Mouse (Mus musculus) lung, embryonic 16.5 days (tissue): ENCODE results near the gene Cldn19. TPM values are rescaled to one million over a fixed set of nuclear protein-coding genes. Genes with fewer than 3 reads are reported as not detected.

ENCODE experiments used
- ATAC-seq: fragments of 200-750 bp; cut with Nextera tagmentation; 2 replicates; pipeline ENCODE4 v1.8.0; 2017; ENCODE audit warnings: low read depth, mild to moderate bottlenecking, moderate library complexity
- H3K27ac ChIP-seq: fragments of 300-500 bp; sonication (generic); 2 replicates; pipeline ENCODE4 v1.5.1; 2014; ENCODE audit warnings: mild to moderate bottlenecking, control low read depth, low read length
- H3K27me3 ChIP-seq: fragments of 300-500 bp; sonication (generic); 2 replicates; pipeline ENCODE4 v1.6.1; 2014; ENCODE audit warnings: low read depth, low read length, mixed read lengths; ENCODE audit not compliant: control insufficient read depth, insufficient read depth
- H3K36me3 ChIP-seq: fragments of 300-500 bp; sonication (generic); 2 replicates; pipeline ENCODE4 v1.6.1; 2014; ENCODE audit warnings: low read length; ENCODE audit not compliant: control insufficient read depth, insufficient read depth
- H3K4me1 ChIP-seq: fragments of 300-500 bp; sonication (generic); replicated peaks from 2 replicates; pipeline ENCODE4 v1.6.1; 2014; ENCODE audit warnings: low read length, mixed read lengths; ENCODE audit not compliant: control insufficient read depth, insufficient read depth
- H3K4me2 ChIP-seq: fragments of 300-500 bp; sonication (generic); 2 replicates; pipeline ENCODE4 v1.6.1; 2014; ENCODE audit warnings: low read depth, low read length, control low read depth
- H3K4me3 ChIP-seq: fragments of 300-500 bp; sonication (generic); 2 replicates; pipeline ENCODE4 v1.5.1; 2014; ENCODE audit warnings: mild to moderate bottlenecking, low read length, control low read depth
- H3K9ac ChIP-seq: fragments of 300-500 bp; sonication (generic); 2 replicates; pipeline ENCODE4 v1.6.1; 2014; ENCODE audit warnings: low read length, control low read depth
- H3K9me3 ChIP-seq: fragments of 300-500 bp; sonication (generic); 2 replicates; pipeline ENCODE4 v1.6.1; 2016; ENCODE audit warnings: low read length; ENCODE audit not compliant: control insufficient read depth
- WGBS: fragments of 180-500 bp; shearing (Covaris S2); extraction: QIAGEN DNeasy Blood & Tissue Kit; methylation state at CpG from one replicate; pipeline ENCODE4 v1.1.7; 2014; 5-methylcytosine and 5-hydroxymethylcytosine counted together
- polyA plus RNA-seq: library from polyadenylated mRNA; unstranded; fragments of >200 nt; fragmentation: Nextera tagmentation; extraction: Ambion mirVana; gene quantifications from 2 replicates; pipeline ENCODE4 v1.2.1, GENCODE M21; 2015

The Cldn19 gene
- polyA plus RNA-seq, 1 experiment from 2014 or later: 0.18 TPM

DNA sequence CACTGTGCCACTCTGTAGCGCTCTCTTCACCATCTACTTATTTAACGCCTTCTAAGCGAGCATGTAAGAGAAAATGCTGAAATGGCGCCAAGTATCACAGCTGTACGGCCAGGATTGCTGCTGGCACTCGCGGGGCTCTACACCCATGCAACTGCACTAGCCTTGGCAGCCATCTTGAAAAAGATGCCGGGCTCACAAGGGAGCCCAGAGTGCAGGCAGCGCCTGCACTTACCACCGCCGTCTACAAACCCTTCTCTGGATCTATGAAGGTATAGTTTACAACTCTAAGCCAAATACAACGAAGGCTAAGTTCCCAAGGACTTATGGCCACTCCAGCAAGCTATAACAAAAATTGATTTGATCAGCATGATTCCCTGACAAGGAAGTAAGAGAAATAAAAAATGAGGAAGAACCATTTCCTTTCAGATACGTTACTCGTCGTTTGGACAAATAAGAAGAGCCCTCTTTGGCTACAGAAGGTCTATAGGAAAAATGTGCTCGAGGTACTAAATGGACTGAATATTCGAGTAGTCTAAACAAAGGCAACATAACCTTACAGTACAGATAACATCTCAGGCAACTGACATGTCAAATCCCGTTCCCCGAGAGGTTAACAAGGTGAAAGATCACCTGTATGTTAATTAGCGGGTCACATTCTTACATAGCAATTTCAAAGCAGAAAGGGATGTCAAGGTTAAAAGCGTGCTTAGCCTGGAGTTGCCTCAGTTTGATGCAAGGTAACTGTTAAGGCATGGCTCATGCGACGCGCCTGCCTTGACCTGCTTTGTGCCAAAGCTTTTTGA lies 37.8 kb downstream of the Cldn19 start:
- WGBS: under 1% methylated on average over 24 of the region's 24 CpGs
- Histone ChIP-seq H3K4me1 (peaks cover 10% of the 10 kb centered on the region), H3K4me2 (peak overlapping the region; percentile 92), H3K4me3 (peak overlapping the region; percentile 77), H3K36me3 (peaks cover 7% of the 10 kb centered on the region), H3K9me3 (no peaks in the 10 kb centered on the region), H3K27ac (peak overlapping the region; percentile 79), H3K9ac (peak overlapping the region; percentile 90), H3K27me3 (no peaks in the 10 kb centered on the region)
- no peak for ATAC-seq

DNA sequence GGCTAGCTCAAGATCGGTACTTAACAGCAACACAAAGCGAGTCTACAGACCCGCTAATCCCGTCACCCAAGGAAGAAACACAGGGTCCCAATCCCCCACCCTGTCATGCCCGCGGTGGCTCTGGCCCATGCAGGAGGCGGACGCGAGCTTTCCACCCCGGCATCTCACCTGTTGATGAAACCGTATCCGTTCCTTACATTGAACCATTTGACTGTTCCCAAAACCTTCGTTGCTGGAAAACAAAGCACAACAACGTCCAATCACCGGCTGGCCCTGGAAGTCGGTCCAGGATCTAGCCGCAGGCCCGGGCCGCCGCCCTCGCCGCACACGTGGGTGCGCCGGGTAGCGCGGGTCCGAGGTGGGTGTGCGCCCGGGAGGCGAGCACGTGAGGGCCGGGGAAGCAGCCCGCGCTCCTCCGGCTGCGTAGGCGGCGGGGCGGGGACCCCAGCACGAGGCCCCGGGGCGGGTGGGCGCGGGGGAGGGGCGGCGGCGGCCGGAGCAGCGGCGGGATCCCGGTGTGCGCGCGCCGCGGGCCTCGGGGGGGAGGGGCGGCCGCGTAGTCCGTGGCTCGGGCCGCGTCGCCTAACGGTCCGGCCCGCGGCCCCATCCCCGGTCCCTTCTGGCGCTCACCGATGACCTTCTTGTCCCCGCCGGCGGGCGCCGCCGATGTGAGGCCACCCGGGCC lies 38.5 kb downstream of the Cldn19 start:
- Histone ChIP-seq H3K4me2 (peak overlapping the region; percentile 92), H3K27ac (peak overlapping the region; percentile 79), H3K36me3 (peaks cover 7% of the 10 kb centered on the region), H3K4me1 (peaks cover 10% of the 10 kb centered on the region), H3K27me3 (no peaks in the 10 kb centered on the region), H3K9ac (peak overlapping the region; percentile 90), H3K4me3 (peak overlapping the region; percentile 77), H3K9me3 (no peaks in the 10 kb centered on the region)
- ATAC-seq: peak; percentile 25
- 0% methylated on average over 48 of the region's 80 CpGs for WGBS

DNA sequence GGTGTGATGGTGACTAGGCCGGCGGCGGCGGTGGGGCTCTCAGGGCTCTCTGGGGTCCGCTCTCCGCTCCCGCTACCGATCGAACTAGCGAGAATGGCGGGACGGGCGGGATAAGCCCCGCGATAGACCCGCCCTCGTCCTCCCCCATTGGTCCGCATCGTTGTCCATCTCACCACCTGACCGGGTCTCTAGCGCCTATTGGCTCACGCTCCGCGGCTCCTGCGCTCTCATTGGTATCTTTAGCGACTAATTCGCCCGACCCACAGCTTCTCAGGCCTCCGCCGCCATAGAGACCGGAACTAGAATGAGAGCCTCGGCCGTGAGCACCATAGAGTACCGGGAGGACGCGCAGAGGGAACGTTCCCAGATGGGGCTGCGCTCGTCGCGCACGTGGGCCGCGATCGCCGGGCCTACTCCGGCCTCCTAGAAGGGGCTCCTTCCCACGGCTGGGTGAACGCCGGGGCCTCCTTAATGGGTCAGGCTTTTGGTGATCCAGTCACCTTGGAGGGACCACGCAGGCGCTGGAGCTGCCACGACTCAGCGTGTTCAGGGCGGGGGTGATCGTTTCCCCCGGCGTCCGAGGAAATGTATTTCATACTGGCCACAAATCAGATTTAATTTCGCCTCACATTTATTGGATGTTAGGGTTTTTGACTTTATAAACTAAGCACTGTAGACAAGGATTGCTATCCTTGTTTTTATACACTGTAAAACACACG lies 39.4 kb downstream of the Cldn19 start, which contains the start of gene Ybx1:
Ybx1 (minus strand) TSS at position 190 of the 719 bp plus-strand sequence.
- peaks cover 5% of the 10 kb centered on the region for H3K36me3 ChIP-seq
- no peaks in the 10 kb centered on the region for H3K9me3 ChIP-seq
- ATAC-seq: peak; percentile 99
- peaks cover 10% of the 10 kb centered on the region for H3K4me1 ChIP-seq
- H3K9ac ChIP-seq: peak within 1 kb of the TSS; percentile 90
- no peaks in the 10 kb centered on the region for H3K27me3 ChIP-seq
- under 1% methylated on average over 55 of the region's 61 CpGs for WGBS
- peak within 1 kb of the TSS; percentile 92 for H3K4me2 ChIP-seq
- peak within 1 kb of the TSS; percentile 77 for H3K4me3 ChIP-seq
- H3K27ac ChIP-seq: peak within 1 kb of the TSS; percentile 87

DNA sequence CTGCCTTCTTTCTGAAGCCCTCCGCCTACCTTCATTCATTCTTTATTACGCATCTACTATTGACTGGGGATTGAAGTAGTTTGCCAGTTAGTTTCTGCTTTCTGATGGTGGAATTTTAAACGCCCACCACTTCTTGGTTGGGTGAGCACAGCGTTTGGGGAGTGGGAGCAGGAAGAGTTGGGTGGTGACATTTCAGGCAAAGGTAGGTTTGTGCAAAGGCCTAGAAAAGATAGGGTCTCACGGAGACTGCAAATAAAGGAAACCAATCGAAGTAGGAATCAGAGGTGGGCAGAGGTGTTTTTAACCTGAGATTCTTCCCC lies 39.9 kb downstream of the Cldn19 start:
- 4% methylated on average over 6 of the region's 6 CpGs for WGBS
- peak overlapping the region; percentile 77 for H3K4me3 ChIP-seq
- H3K4me2 ChIP-seq: peak overlapping the region; percentile 69
- H3K9ac ChIP-seq: peak overlapping the region; percentile 85
- ATAC-seq: no peak
- H3K9me3 ChIP-seq: no peaks in the 10 kb centered on the region
- H3K36me3 ChIP-seq: peaks cover 5% of the 10 kb centered on the region
- peak overlapping the region; percentile 87 for H3K27ac ChIP-seq
- peaks cover 10% of the 10 kb centered on the region for H3K4me1 ChIP-seq
- no peaks in the 10 kb centered on the region for H3K27me3 ChIP-seq

DNA sequence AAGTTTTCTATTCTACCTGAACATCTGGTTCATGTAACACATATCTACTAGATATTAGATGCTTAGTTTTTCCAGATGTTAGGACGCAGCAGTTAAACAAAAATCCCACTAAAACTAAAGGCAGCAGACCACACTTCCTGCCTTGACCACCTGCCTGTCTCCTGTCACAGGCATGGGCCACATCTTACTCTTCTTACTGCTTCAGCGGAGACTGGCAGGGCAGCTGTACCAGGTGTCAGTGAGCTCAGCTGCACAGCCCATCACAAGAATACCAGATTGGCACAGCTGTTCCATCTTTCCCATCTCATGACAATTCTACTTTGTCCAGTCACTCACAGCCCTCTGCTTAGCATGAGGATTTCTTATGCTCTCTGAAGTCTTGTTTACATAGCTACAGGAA lies 42.1 kb downstream of the Cldn19 start:
- Histone ChIP-seq H3K27ac (no peak overlapping the region), H3K4me1 (peaks cover 7% of the 10 kb centered on the region), H3K4me2 (no peak overlapping the region), H3K36me3 (no peaks in the 10 kb centered on the region; the same call in 1 of the 2 replicates), H3K9ac (no peak overlapping the region), H3K4me3 (no peak overlapping the region), H3K27me3 (no peaks in the 10 kb centered on the region), H3K9me3 (no peaks in the 10 kb centered on the region)
- ATAC-seq: no peak
- 70% methylated on average over 2 of the region's 2 CpGs for WGBS

DNA sequence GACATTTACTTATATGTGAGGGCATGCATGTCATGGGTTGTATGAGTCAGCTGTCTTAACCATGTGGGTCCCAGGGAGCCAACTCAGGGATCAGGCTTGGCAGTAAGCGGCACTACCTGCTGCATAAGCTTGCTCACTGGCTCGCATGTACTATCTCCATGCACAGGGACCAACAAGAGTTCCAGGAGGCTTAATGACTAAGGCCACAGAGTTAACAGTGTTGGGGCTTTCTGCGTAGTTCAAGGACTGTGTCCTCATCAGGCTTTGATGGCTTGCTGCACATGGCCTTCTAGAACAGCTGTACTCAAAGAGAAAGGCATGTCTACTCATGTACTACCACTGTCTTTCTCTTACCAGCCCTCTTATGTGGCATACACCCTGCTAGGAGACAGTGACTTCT lies 45.5 kb downstream of the Cldn19 start:
- H3K4me2 ChIP-seq: no peak overlapping the region
- WGBS: 90% methylated on average over 3 of the region's 3 CpGs
- H3K4me3 ChIP-seq: no peak overlapping the region
- H3K27ac ChIP-seq: no peak overlapping the region
- no peaks in the 10 kb centered on the region; the same call in 1 of the 2 replicates for H3K36me3 ChIP-seq
- no peaks in the 10 kb centered on the region for H3K9me3 ChIP-seq
- no peaks in the 10 kb centered on the region for H3K27me3 ChIP-seq
- H3K9ac ChIP-seq: no peak overlapping the region
- H3K4me1 ChIP-seq: no peaks in the 10 kb centered on the region
- ATAC-seq: no peak

DNA sequence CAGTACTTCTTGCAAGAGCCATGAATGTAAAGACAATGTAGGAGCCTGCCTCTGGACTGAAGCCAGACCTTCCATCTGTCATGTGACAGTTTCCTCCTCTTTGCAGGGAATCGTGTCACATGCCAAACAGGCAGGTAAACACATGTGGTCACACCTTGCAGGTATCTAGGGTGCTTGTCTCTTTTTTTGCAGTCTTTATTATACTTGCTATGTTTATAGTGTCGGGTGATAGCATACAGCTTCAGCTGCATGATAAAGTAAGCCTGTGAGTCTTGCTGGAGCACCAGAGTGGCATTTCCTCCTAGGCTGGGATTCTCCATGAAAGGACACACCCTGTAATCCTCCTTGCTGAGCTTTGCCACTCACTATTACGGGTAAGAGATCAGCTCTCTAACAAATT lies 46.6 kb downstream of the Cldn19 start:
- no peak overlapping the region for H3K4me3 ChIP-seq
- H3K27ac ChIP-seq: no peak overlapping the region
- WGBS: 76% methylated on average over 3 of the region's 3 CpGs
- no peaks in the 10 kb centered on the region for H3K9me3 ChIP-seq
- no peak overlapping the region for H3K9ac ChIP-seq
- no peak for ATAC-seq
- no peak overlapping the region for H3K4me2 ChIP-seq
- H3K4me1 ChIP-seq: no peaks in the 10 kb centered on the region
- no peaks in the 10 kb centered on the region; the same call in 1 of the 2 replicates for H3K36me3 ChIP-seq
- H3K27me3 ChIP-seq: no peaks in the 10 kb centered on the region

DNA sequence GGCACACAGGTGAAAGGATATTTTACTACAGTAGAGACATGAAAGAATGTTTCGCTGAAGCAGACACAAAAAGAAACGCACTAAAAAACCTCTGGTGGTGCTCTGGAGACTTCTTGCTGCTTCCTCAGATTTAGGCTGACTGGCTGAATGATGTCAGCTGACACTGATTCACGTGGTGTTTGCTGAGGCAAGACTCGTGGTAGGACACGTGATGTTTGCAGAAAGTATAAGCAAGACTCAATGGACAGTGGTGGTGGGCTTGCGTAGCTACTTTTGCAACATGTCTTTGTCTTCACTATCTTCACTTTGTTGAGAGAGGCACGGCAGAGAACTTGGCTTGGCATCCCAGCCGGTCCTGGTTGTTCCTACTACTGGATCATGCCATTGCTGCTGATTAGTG lies 48.1 kb downstream of the Cldn19 start:
- Histone ChIP-seq H3K9ac (no peak overlapping the region), H3K4me2 (no peak overlapping the region), H3K4me3 (no peak overlapping the region), H3K27ac (no peak overlapping the region), H3K36me3 (peaks cover 9% of the 10 kb centered on the region), H3K4me1 (no peaks in the 10 kb centered on the region), H3K9me3 (no peaks in the 10 kb centered on the region), H3K27me3 (no peaks in the 10 kb centered on the region)
- WGBS: 82% methylated on average over 8 of the region's 8 CpGs
- ATAC-seq: no peak

DNA sequence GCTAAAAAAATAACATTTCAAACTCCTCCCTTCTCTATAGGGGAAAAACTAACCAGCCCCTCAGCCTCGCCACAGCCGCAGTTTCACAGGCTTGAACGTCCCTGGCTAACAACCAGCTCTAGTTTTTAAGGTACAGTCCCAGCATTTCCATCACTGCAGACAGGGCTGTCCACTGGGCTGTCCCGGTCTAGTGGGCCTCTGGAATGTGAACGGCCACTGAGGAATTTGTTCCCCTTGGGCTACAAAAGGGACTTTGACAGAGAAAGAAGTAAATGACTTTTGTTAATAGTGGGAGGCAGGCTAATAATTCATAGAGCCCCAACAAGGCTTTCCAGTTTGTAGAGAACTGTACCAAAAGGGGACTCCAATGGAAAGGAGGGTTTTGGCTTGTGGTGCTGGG lies 50.2 kb downstream of the Cldn19 start:
- no peak for ATAC-seq
- 71% methylated on average over 5 of the region's 5 CpGs for WGBS
- Histone ChIP-seq H3K4me3 (no peak overlapping the region), H3K4me1 (no peaks in the 10 kb centered on the region), H3K36me3 (peaks cover 10% of the 10 kb centered on the region), H3K27me3 (no peaks in the 10 kb centered on the region), H3K9ac (no peak overlapping the region), H3K9me3 (no peaks in the 10 kb centered on the region), H3K4me2 (no peak overlapping the region), H3K27ac (no peak overlapping the region)
